ENCODE assay signal across 9 mouse cellular contexts in the genomic region with DNA sequence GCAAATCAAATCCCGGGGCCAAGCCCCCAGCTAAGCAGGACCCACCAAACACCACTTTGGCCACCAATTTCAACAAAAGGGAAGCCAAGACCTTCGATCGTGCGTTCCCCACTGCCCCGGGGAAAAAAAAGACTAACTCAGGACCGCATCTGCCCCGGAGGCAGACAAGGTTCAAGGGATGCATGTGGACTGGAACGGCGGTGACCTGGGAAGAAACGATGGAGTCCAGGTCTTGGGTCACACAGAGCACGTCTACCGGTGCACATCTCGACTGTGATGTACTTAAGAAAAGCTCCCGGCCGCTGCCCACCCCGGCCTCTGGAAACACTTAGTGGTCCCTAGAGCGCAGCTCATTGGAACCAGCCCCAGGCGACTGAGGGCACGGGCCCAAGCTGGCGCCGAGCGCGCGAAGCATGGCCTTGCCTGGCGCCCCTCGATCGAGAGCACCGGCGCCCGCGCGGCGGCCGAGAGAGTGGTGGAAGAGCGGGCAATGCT. TPM values are rescaled to one million over a fixed set of nuclear protein-coding genes. Genes with fewer than 3 reads are reported as not detected.
A peak's percentile ranks its signal among the peaks of the same experiment; 100 is the strongest.
DNase-seq lines count a peak whose midpoint lies in the region; ATAC-seq and TF ChIP-seq lines count a peak whose summit lies in the region.
"Had no signal": no experiment of that assay in that cellular context is flagged by ENCODE, and none has a peak within 500 bp of the region (broad histone marks: within the 10 kb centered on the region; RNA-seq: fewer than 3 reads in every experiment).

No protein-coding gene starts in this region.

- no peak for TF ChIP-seq CTCF in layer of hippocampus, adult 2 months (conservative IDR thresholded peaks at IDR 0.05)
- TF ChIP-seq CTCF in brain, embryonic 14.5 days (IDR thresholded peaks at IDR 0.05; ENCODE audit: borderline replicate concordance, extremely low read depth, insufficient read depth, insufficient read length), result no peak
- no peak for TF ChIP-seq CTCF in midbrain, postnatal 0 days (IDR thresholded peaks at IDR 0.05)

- 0 out of 2 replicates have a peak, but pooled peaks have one; percentile 11 for ATAC-seq in heart, embryonic 11.5 days (replicated peaks; ENCODE audit: insufficient number of reproducible peaks, low FRiP score, low TSS enrichment)
- ATAC-seq in midbrain, postnatal 0 days (ENCODE audit: low FRiP score), result peak; percentile 64
- no peak for ATAC-seq in megakaryocyte progenitor cell, adult 5-6 weeks (replicated peaks; ENCODE audit: poor library complexity)

- TF ChIP-seq POLR2A in brain, embryonic 14.5 days (IDR thresholded peaks at IDR 0.05; ENCODE audit: borderline replicate concordance, extremely low read depth, insufficient read depth, insufficient read length, poor library complexity, severe bottlenecking), result no peak

- no peak for DNase-seq in layer of hippocampus, adult 2 months (ENCODE audit: low spot score in 2 of 2)
- no peak for DNase-seq in layer of hippocampus, adult 9-11 months
- DNase-seq in brain, embryonic 14.5 days (ENCODE audit: low read depth), result peak; percentile 61
- peak; percentile 39 for DNase-seq in kidney, postnatal 14 days
- DNase-seq in midbrain, postnatal 0 days (ENCODE audit: low spot score), result peak; percentile 22
- no peak for DNase-seq in c-Kit-positive CD71-positive TER-119-positive erythroid progenitor cells, embryonic 14.5 days (ENCODE audit: low spot score)

- no peaks in the 10 kb centered on the region for H3K36me3 ChIP-seq in heart, embryonic 11.5 days (ENCODE audit: control insufficient read depth, insufficient read depth, low read length)
- no peaks in the 10 kb centered on the region for H3K36me3 ChIP-seq in midbrain, postnatal 0 days (ENCODE audit: insufficient read depth, low read length)
- H3K36me3 ChIP-seq: G1E had no signal

- no peak overlapping the region for H3K27ac ChIP-seq in layer of hippocampus, adult 2 months
- peak overlapping the region; percentile 75 for H3K27ac ChIP-seq in heart, embryonic 11.5 days (ENCODE audit: low read depth, low read length)
- H3K27ac ChIP-seq in midbrain, postnatal 0 days (ENCODE audit: low read depth, low read length), result no peak overlapping the region

- H3K4me2 ChIP-seq in heart, embryonic 11.5 days, result peak overlapping the region; percentile 81
- peak overlapping the region; percentile 63 for H3K4me2 ChIP-seq in midbrain, postnatal 0 days (ENCODE audit: low read depth, low read length, poor library complexity, severe bottlenecking)

- no peaks in the 10 kb centered on the region for H3K9me3 ChIP-seq in heart, embryonic 11.5 days (replicated peaks; ENCODE audit: control insufficient read depth, low read length)
- no peaks in the 10 kb centered on the region for H3K9me3 ChIP-seq in midbrain, postnatal 0 days (ENCODE audit: low read length)

- H3K27me3 ChIP-seq in heart, embryonic 11.5 days (ENCODE audit: control insufficient read depth, insufficient read depth, low read length), result 0 out of 2 replicates have a peak, but pooled peaks cover 3% of the 10 kb centered on the region
- H3K27me3 ChIP-seq in midbrain, postnatal 0 days (ENCODE audit: insufficient read depth, low read length), result peaks cover 24% of the 10 kb centered on the region

- H3K9ac ChIP-seq in heart, embryonic 11.5 days (ENCODE audit: low read depth, low read length), result peak overlapping the region; percentile 88
- peak overlapping the region; percentile 54 for H3K9ac ChIP-seq in midbrain, postnatal 0 days (replicated peaks; ENCODE audit: low read length, poor library complexity, severe bottlenecking)

- under 1% methylated on average over 35 of the region's 35 CpGs for WGBS in heart, embryonic 11.5 days (ENCODE audit: insufficient replicate concordance)
- 1% methylated on average over 34 of the region's 35 CpGs for whole genome bisulfite sequencing in midbrain, postnatal 0 days

- H3K4me3 ChIP-seq in layer of hippocampus, adult 2 months, result peak overlapping the region; percentile 45
- peak overlapping the region; percentile 82 for H3K4me3 ChIP-seq in heart, embryonic 11.5 days (ENCODE audit: low read depth, low read length)
- H3K4me3 ChIP-seq in midbrain, postnatal 0 days (ENCODE audit: low read depth, low read length), result peak overlapping the region; percentile 47

- peaks cover 30% of the 10 kb centered on the region for H3K4me1 ChIP-seq in heart, embryonic 11.5 days (ENCODE audit: control insufficient read depth, insufficient read depth, low read length)
- H3K4me1 ChIP-seq in midbrain, postnatal 0 days (ENCODE audit: insufficient read depth, low read length), result no peaks in the 10 kb centered on the region

RNA-seq across cellular contexts. Expression of a gene that starts 0.6 kb away (rescaled TPM):
- total RNA-seq in layer of hippocampus, adult 2 months (2021), result 1 to 10 TPM in 1 of 2 experiments, under 1 TPM in 1; 0.90 to 1.3 TPM
- 6.4 and 7.4 TPM in 2 replicates for polyA plus RNA-seq in brain, embryonic 14.5 days (2012; rRNA removed)
- polyA plus RNA-seq in heart, embryonic 11.5 days (2014; fragmentation: Nextera tagmentation; extraction: Ambion mirVana), result 10.2 and 12.6 TPM in 2 replicates
- 5.2 and 5.8 TPM in 2 replicates for total RNA-seq in midbrain, postnatal 0 days (2014; rRNA removed)
- polyA plus RNA-seq in midbrain, postnatal 0 days (2015; fragmentation: Nextera tagmentation; extraction: Ambion mirVana), result 2.0 TPM in 2 replicates
- total RNA-seq in megakaryocyte progenitor cell, adult 5-6 weeks (2015), result not detected in 2 replicates
- total RNA-seq in megakaryocyte progenitor cell, adult 5-6 weeks (2017), result 0.14 TPM in 1 of 2 replicates, not detected in the other
- total RNA-seq: G1E had no signal
- polyA plus RNA-seq: G1E had no signal

Comparison
In these comparisons a context has a peak if more than half of its experiments do, and no peak if none do; other contexts are left out.
1. DNase-seq: peak in brain, embryonic 14.5 days (single experiment), kidney, postnatal 14 days (single experiment) and midbrain, postnatal 0 days (single experiment); none in layer of hippocampus, adult 2 months (0 of 2), layer of hippocampus, adult 9-11 months (single experiment) and c-Kit-positive CD71-positive TER-119-positive erythroid progenitor cells, embryonic 14.5 days (single experiment).
2. Peak in every context shown above with its lines, with median percentiles within 50 percentile points of each other: H3K4me3 ChIP-seq.